Mouse (Mus musculus) MN1 (cell line): ENCODE results near the gene Nt5c3b.

ENCODE experiments used
- DNase-seq: peaks from one replicate; pipeline ENCODE4 v3.0.0-alpha.2; 2016; ENCODE audit warnings: low spot score

Gene Nt5c3b

GRCm38 (mm10) chr11:100379311-100379710, 62.3 kb downstream of the Nt5c3b start:
- DNase-seq: no peak

GRCm38 (mm10) chr11:100378446-100378845, 63.2 kb downstream of the Nt5c3b start:
- no peak for DNase-seq

GRCm38 (mm10) chr11:100377989-100378388, 63.6 kb downstream of the Nt5c3b start:
- no peak for DNase-seq

- no peak for DNase-seq
Observed at GRCm38 (mm10) chr11:100376746-100377389, 64.7 kb downstream of the Nt5c3b start.

GRCm38 (mm10) chr11:100376005-100376404, 65.6 kb downstream of the Nt5c3b start:
- no peak for DNase-seq

GRCm38 (mm10) chr11:100375127-100375526, 66.5 kb downstream of the Nt5c3b start:
- DNase-seq: no peak
